Mouse (Mus musculus) CD4-positive, CD25-positive, alpha-beta regulatory T cell, adult 4 months (primary cell): ENCODE results near the gene Trim62. TPM values are rescaled to one million over a fixed set of nuclear protein-coding genes. Genes with fewer than 3 reads are reported as not detected.

Experiments used
- ATAC-seq: one replicate; pipeline ENCODE4 v1.8.0; 2017
- polyA plus RNA-seq, 2 experiments: library from polyadenylated mRNA; unstranded; fragments of 100-300 nt; shearing (Covaris generic); gene quantifications; one replicate each; pipeline ENCODE4 v1.2.1; 2017

Gene Trim62
- polyA plus RNA-seq, 2 experiments from 2014 or later, result 1.3 to 1.6 TPM

- no peak for ATAC-seq
Observed at GRCm38 (mm10) chr4:128886571-128886970, 3.2 kb downstream of the Trim62 start.

- ATAC-seq, result no peak
Observed at GRCm38 (mm10) chr4:128887026-128887425, 3.6 kb downstream of the Trim62 start.

GRCm38 (mm10) chr4:128887641-128888091, 4.3 kb downstream of the Trim62 start:
- ATAC-seq, result no peak

GRCm38 (mm10) chr4:128888436-128888990, 5.1 kb downstream of the Trim62 start:
- ATAC-seq, result no peak

GRCm38 (mm10) chr4:128889752-128890630, 6.6 kb downstream of the Trim62 start:
- ATAC-seq, result no peak

GRCm38 (mm10) chr4:128891157-128891556, 7.8 kb downstream of the Trim62 start:
- no peak for ATAC-seq

- ATAC-seq, result no peak
Observed at GRCm38 (mm10) chr4:128891746-128892145, 8.4 kb downstream of the Trim62 start.

GRCm38 (mm10) chr4:128892188-128892587, 8.8 kb downstream of the Trim62 start:
- no peak for ATAC-seq

GRCm38 (mm10) chr4:128894112-128894511, 10.7 kb downstream of the Trim62 start:
- ATAC-seq, result no peak

- ATAC-seq, result no peak
Observed at GRCm38 (mm10) chr4:128895841-128896240, 12.5 kb downstream of the Trim62 start.

- no peak for ATAC-seq
Observed at GRCm38 (mm10) chr4:128896667-128897066, 13.3 kb downstream of the Trim62 start.

GRCm38 (mm10) chr4:128897911-128898421, 14.6 kb downstream of the Trim62 start:
- no peak for ATAC-seq

GRCm38 (mm10) chr4:128899332-128899731, 16.0 kb downstream of the Trim62 start:
- no peak for ATAC-seq

- no peak for ATAC-seq
Observed at GRCm38 (mm10) chr4:128900484-128900883, 17.1 kb downstream of the Trim62 start.

GRCm38 (mm10) chr4:128902390-128902789, 19.0 kb downstream of the Trim62 start:
- no peak for ATAC-seq

GRCm38 (mm10) chr4:128904035-128904800, 20.8 kb downstream of the Trim62 start:
- no peak for ATAC-seq

GRCm38 (mm10) chr4:128905251-128905650, 21.9 kb downstream of the Trim62 start:
- ATAC-seq, result no peak

GRCm38 (mm10) chr4:128906757-128907156, 23.4 kb downstream of the Trim62 start:
- no peak for ATAC-seq

GRCm38 (mm10) chr4:128907238-128907968, 24.0 kb downstream of the Trim62 start:
- ATAC-seq, result no peak

GRCm38 (mm10) chr4:128908586-128909377, 25.4 kb downstream of the Trim62 start:
- no peak for ATAC-seq

GRCm38 (mm10) chr4:128909378-128909831, 26.0 kb downstream of the Trim62 start:
- ATAC-seq, result no peak
